8 mouse cellular contexts compared by ENCODE assay signal in the genomic region with DNA sequence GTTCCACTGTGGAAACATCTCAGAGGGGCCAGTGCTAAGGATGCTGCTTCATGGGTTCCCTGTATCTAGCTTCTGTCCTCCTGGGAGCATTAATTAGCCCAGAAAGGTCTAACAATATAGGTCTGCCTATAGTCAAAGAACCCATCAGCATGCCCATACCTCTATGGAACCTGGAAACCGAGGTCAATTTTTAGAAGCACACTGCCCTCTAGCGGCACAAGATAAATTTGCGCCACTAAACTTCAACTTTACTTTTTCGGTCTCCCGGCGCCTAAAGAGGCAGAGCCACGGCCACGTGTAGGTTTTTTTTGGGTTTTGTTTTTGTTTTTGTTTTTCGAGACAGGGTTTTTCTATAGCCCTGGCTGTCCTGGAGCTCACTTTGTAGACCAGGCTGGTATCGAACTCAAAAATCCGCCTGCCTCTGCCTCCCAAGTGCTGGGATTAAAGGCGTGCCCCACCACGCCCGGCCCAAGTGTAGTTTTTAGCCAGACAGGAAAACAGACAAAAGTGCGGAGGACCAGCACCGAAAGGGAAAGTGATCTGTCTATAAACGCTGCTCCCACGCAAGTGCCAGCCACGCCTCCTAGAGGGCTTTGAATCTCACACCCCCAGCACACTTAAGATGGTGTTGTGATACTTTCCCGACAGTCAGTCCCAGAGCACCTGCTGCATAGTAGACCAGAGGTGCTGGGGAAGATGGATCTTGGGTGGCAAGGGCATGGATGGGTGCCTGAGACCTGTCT. TPM values are rescaled to one million over a fixed set of nuclear protein-coding genes. Genes with fewer than 3 reads are reported as not detected.
DNase-seq lines count a peak whose midpoint lies in the region; ATAC-seq and TF ChIP-seq lines count a peak whose summit lies in the region.

No protein-coding gene starts in this region.

- peak overlapping the region; percentile 82 for H3K4me2 ChIP-seq in embryonic facial prominence, embryonic 13.5 days
- H3K4me2 ChIP-seq in heart, embryonic 16.5 days (ENCODE audit: low read depth, low read length): peak overlapping the region; percentile 89
- peak overlapping the region; percentile 69; the same call in 1 of the 2 replicates for H3K4me2 ChIP-seq in neural tube, embryonic 14.5 days (ENCODE audit: low read depth, low read length)

- DNase-seq in adrenal gland, postnatal 25 days: peak; percentile 44
- peak; percentile 74 to 79 for DNase-seq in kidney, postnatal 4 days
- DNase-seq in lung, adult 2 months: peak; percentile 58
- DNase-seq in testis, postnatal 14 days (ENCODE audit: low spot score): peak; percentile 53

- TF ChIP-seq POLR2A in lung, adult 2 months (IDR thresholded peaks at IDR 0.05; ENCODE audit: borderline replicate concordance, extremely low read depth, low read depth, low read length): no peak

- no peak overlapping the region; the same call in 1 of the 2 replicates for H3K9ac ChIP-seq in embryonic facial prominence, embryonic 13.5 days
- peak overlapping the region; percentile 9; the same call in 1 of the 2 replicates for H3K9ac ChIP-seq in heart, embryonic 16.5 days (ENCODE audit: low read length)
- H3K9ac ChIP-seq in neural tube, embryonic 14.5 days (replicated peaks; ENCODE audit: low read depth, low read length): no peak overlapping the region

- H3K36me3 ChIP-seq in embryonic facial prominence, embryonic 13.5 days: no peaks in the 10 kb centered on the region
- H3K36me3 ChIP-seq in heart, embryonic 16.5 days (ENCODE audit: control insufficient read depth, insufficient read depth): no peaks in the 10 kb centered on the region
- no peaks in the 10 kb centered on the region for H3K36me3 ChIP-seq in neural tube, embryonic 14.5 days (ENCODE audit: control insufficient read depth, insufficient read depth, low read length)

- H3K27ac ChIP-seq in embryonic facial prominence, embryonic 13.5 days: no peak overlapping the region
- no peak overlapping the region for H3K27ac ChIP-seq in heart, embryonic 16.5 days (ENCODE audit: low read length)
- no peak overlapping the region for H3K27ac ChIP-seq in neural tube, embryonic 14.5 days (ENCODE audit: low read depth, low read length)

- H3K9me3 ChIP-seq in embryonic facial prominence, embryonic 13.5 days: no peaks in the 10 kb centered on the region
- H3K9me3 ChIP-seq in heart, embryonic 16.5 days (replicated peaks; ENCODE audit: control insufficient read depth, low read length): no peaks in the 10 kb centered on the region
- no peaks in the 10 kb centered on the region for H3K9me3 ChIP-seq in neural tube, embryonic 14.5 days (ENCODE audit: control insufficient read depth, low read length)

- WGBS in embryonic facial prominence, embryonic 13.5 days: 4% methylated on average over 20 of the region's 20 CpGs
- WGBS in heart, embryonic 16.5 days: 2% methylated on average over 20 of the region's 20 CpGs
- 2% methylated on average over 20 of the region's 20 CpGs for WGBS in lung, adult 2 months
- WGBS in neural tube, embryonic 14.5 days: 6% methylated on average over 20 of the region's 20 CpGs

- peaks cover 56% of the 10 kb centered on the region for H3K27me3 ChIP-seq in embryonic facial prominence, embryonic 13.5 days
- peaks cover 2% of the 10 kb centered on the region for H3K27me3 ChIP-seq in heart, embryonic 16.5 days (ENCODE audit: control insufficient read depth, insufficient read depth, low read length)
- H3K27me3 ChIP-seq in neural tube, embryonic 14.5 days (ENCODE audit: control insufficient read depth, insufficient read depth, low read length): peaks cover 10% of the 10 kb centered on the region

- peaks cover 8% of the 10 kb centered on the region for H3K4me1 ChIP-seq in embryonic facial prominence, embryonic 13.5 days
- H3K4me1 ChIP-seq in heart, embryonic 16.5 days (ENCODE audit: control insufficient read depth, insufficient read depth, low read length): peaks cover 6% of the 10 kb centered on the region
- H3K4me1 ChIP-seq in lung, adult 2 months (ENCODE audit: control insufficient read depth, insufficient read depth, low read length): peaks cover 13% of the 10 kb centered on the region
- H3K4me1 ChIP-seq in neural tube, embryonic 14.5 days (ENCODE audit: control insufficient read depth, insufficient read depth, low read length): no peaks in the 10 kb centered on the region

- peak overlapping the region; percentile 52 for H3K4me3 ChIP-seq in embryonic facial prominence, embryonic 13.5 days
- peak overlapping the region; percentile 61 for H3K4me3 ChIP-seq in heart, embryonic 16.5 days (ENCODE audit: low read length)
- H3K4me3 ChIP-seq in lung, adult 2 months (replicated peaks; ENCODE audit: extremely low read depth, low read depth, low read length): peak overlapping the region; percentile 46
- peak overlapping the region; percentile 40; the same call in 1 of the 2 replicates for H3K4me3 ChIP-seq in neural tube, embryonic 14.5 days (ENCODE audit: low read depth, low read length)

- ATAC-seq in CD4-positive, CD25-positive, alpha-beta regulatory T cell, adult 4 months: peak; percentile 57
- ATAC-seq in embryonic facial prominence, embryonic 13.5 days (ENCODE audit: insufficient number of reproducible peaks, insufficient read depth, low FRiP score, low TSS enrichment, low read depth): 0 out of 2 replicates have a peak, but pooled peaks have one; percentile 15
- ATAC-seq in heart, embryonic 16.5 days (replicated peaks; ENCODE audit: extremely low read depth, insufficient read depth, low FRiP score): 0 out of 2 replicates have a peak, but pooled peaks have one; percentile 18
- ATAC-seq in neural tube, embryonic 14.5 days (ENCODE audit: low read depth): 0 out of 2 replicates have a peak, but pooled peaks have one; percentile 68

- peak; percentile 13; the same call in 1 of the 2 replicates for TF ChIP-seq CTCF in lung, adult 2 months (IDR thresholded peaks at IDR 0.05; ENCODE audit: insufficient read depth, low read length)

RNA-seq across cellular contexts. Expression of a gene that starts 0.9 kb away (rescaled TPM):
- under 1 TPM; 0.46 to 0.47 TPM for polyA plus RNA-seq in CD4-positive, CD25-positive, alpha-beta regulatory T cell, adult 4 months (2017; shearing (Covaris generic))
- total RNA-seq in adrenal gland, postnatal 25 days (2021): 0.76 and 0.90 TPM in 2 replicates
- 0.39 and 0.54 TPM in 2 replicates for polyA plus RNA-seq in embryonic facial prominence, embryonic 13.5 days (2015; fragmentation: Nextera tagmentation; extraction: Ambion mirVana)
- 0.18 and 0.29 TPM in 2 replicates for polyA plus RNA-seq in heart, embryonic 16.5 days (2015; fragmentation: Nextera tagmentation; extraction: Ambion mirVana)
- 4.0 and 4.6 TPM in 2 replicates for polyA plus RNA-seq in lung, adult 2 months (2012; rRNA removed)
- polyA plus RNA-seq in neural tube, embryonic 14.5 days (2014; fragmentation: Nextera tagmentation; extraction: Ambion mirVana): 0.20 TPM in 1 of 2 replicates, not detected in the other

RNA-seq across cellular contexts. Expression of a gene that starts 6.1 kb away (rescaled TPM):
- 10 to 100 TPM; 20.7 to 24.1 TPM for polyA plus RNA-seq in CD4-positive, CD25-positive, alpha-beta regulatory T cell, adult 4 months (2017; shearing (Covaris generic))
- 15.2 and 18.5 TPM in 2 replicates for total RNA-seq in adrenal gland, postnatal 25 days (2021)
- polyA plus RNA-seq in embryonic facial prominence, embryonic 13.5 days (2015; fragmentation: Nextera tagmentation; extraction: Ambion mirVana): 11.3 and 11.5 TPM in 2 replicates
- 6.9 and 7.1 TPM in 2 replicates for polyA plus RNA-seq in heart, embryonic 16.5 days (2015; fragmentation: Nextera tagmentation; extraction: Ambion mirVana)
- 4.6 and 7.2 TPM in 2 replicates for polyA plus RNA-seq in lung, adult 2 months (2012; rRNA removed)
- 7.0 and 8.0 TPM in 2 replicates for polyA plus RNA-seq in neural tube, embryonic 14.5 days (2014; fragmentation: Nextera tagmentation; extraction: Ambion mirVana)

Comparison
In these comparisons a context has a peak if more than half of its experiments do, and no peak if none do; other contexts are left out.
1. ATAC-seq: peak in every context shown above with its lines; median percentile 68 in neural tube, embryonic 14.5 days; 57 in CD4-positive, CD25-positive, alpha-beta regulatory T cell, adult 4 months; 18 in heart, embryonic 16.5 days; 15 in embryonic facial prominence, embryonic 13.5 days.